Mouse (Mus musculus) cerebellum, adult 11 months (tissue): ENCODE measurements around the gene Snrnp48.

Source experiments
- DNase-seq: peaks from one replicate; pipeline ENCODE4 v3.0.0; 2022

The Snrnp48 gene

GRCm38 (mm10) chr13:38269055-38269692 lies 64.4 kb downstream of the Snrnp48 start:
- no peak for DNase-seq

DNA sequence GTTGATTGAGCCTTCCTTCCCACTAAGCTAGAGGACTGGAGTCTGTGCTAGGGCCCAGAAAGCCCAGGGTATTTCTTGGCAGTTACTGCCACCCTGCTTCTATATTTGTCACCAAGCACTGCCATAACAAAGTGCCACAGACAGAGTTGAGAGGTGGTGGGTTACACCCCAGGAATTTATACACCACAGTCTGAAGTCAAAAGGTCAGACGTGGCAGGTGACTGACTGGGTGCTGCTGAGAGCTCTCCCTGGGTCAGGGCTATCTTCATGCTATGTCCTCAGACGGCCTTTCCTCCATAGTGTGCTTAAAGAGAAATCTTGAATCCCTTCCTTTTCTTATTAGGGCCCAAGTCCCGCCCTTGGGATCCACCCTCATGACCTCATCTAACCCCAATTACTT lies 67.9 kb downstream of the Snrnp48 start:
- no peak for DNase-seq
